11 mouse cellular contexts compared by ENCODE assay signal in genomic region chr9:28738451-28738860, GRCm38 (mm10).
DNase-seq lines count a peak whose midpoint lies in the region; ATAC-seq and TF ChIP-seq lines count a peak whose summit lies in the region.
"Had no signal": no experiment of that assay in that cellular context is flagged by ENCODE, and none has a peak within 500 bp of the region (broad histone marks: within the 10 kb centered on the region; RNA-seq: fewer than 3 reads in every experiment).

No protein-coding gene starts in this region.

- TF ChIP-seq POLR2A in brain, embryonic 14.5 days (IDR thresholded peaks at IDR 0.05; ENCODE audit: borderline replicate concordance, extremely low read depth, insufficient read depth, insufficient read length, poor library complexity, severe bottlenecking) = no peak

- intact Hi-C loops in heart, postnatal 10 days (cut with DNase I) = no loop called here

- no peak for TF ChIP-seq CTCF in brain, embryonic 14.5 days (IDR thresholded peaks at IDR 0.05; ENCODE audit: borderline replicate concordance, extremely low read depth, insufficient read depth, insufficient read length)

- no peak for ATAC-seq in activated CD4-positive, CD25-positive, alpha-beta regulatory T cell, adult 4 months
- ATAC-seq in megakaryocyte, adult 5-6 weeks (ENCODE audit: poor library complexity, severe bottlenecking) = no peak
- ATAC-seq: liver, embryonic 12.5 days had no signal

- peak; percentile 86 for DNase-seq in brain, adult 2 months (ENCODE audit: low read depth, low spot score)
- DNase-seq in brain, embryonic 14.5 days (ENCODE audit: low read depth) = peak; percentile 88
- DNase-seq in frontal cortex, postnatal 36 days (ENCODE audit: low spot score in 2 of 2) = peak; percentile 55 to 80
- DNase-seq in left cerebral cortex, adult 9 months (ENCODE audit: low spot score in 2 of 2) = peak; percentile 49 to 79
- DNase-seq in heart, postnatal 10 days = no peak
- no peak for DNase-seq in gastrocnemius, adult 8-10 months (ENCODE audit: low spot score in 2 of 2)
- DNase-seq: adrenal gland, postnatal 10 days; cerebellum, adult 9-10 months had no signal

Comparison
In these comparisons a context has a peak if more than half of its experiments do, and no peak if none do; other contexts are left out.
1. DNase-seq: peak in brain, adult 2 months (single experiment), brain, embryonic 14.5 days (single experiment), frontal cortex, postnatal 36 days (2 of 2) and left cerebral cortex, adult 9 months (2 of 2); none in heart, postnatal 10 days (0 of 2) and gastrocnemius, adult 8-10 months (0 of 2).